Mouse (Mus musculus) hematopoietic stem cell, adult 5-6 weeks (primary cell): Measurements from ENCODE around the gene Olfr671. TPM values are rescaled to one million over a fixed set of nuclear protein-coding genes. Genes with fewer than 3 reads are reported as not detected.
"Not testable (repeated sequence)": the region's sequence is repeated elsewhere in the genome, so short reads cannot be mapped to it uniquely, and the experiment has no call there.

Source experiments
- ATAC-seq, 2 experiments: fragments of 125-278 bp in 1 of 2; replicated peaks in 1 of 2; 2 replicates each; pipeline ENCODE4 v1.8.0; 2016 to 2017; ENCODE audit warnings: inconsistent platforms in 2 of 2, mild to moderate bottlenecking in 2 of 2, moderate number of reproducible peaks in 2 of 2, low read depth in 1 of 2, moderate TSS enrichment in 1 of 2; ENCODE audit not compliant: low FRiP score in 2 of 2, poor library complexity in 2 of 2, severe bottlenecking in 2 of 2, insufficient read depth in 1 of 2, low TSS enrichment in 1 of 2
- total RNA-seq: library from RNA; stranded (forward); fragments of 172-1452, 232-1000 nt; gene quantifications from 2 replicates; pipeline ENCODE4 v1.2.3, GENCODE M21; 2017

The Olfr671 gene
- total RNA-seq: not detected in 2 replicates

DNA sequence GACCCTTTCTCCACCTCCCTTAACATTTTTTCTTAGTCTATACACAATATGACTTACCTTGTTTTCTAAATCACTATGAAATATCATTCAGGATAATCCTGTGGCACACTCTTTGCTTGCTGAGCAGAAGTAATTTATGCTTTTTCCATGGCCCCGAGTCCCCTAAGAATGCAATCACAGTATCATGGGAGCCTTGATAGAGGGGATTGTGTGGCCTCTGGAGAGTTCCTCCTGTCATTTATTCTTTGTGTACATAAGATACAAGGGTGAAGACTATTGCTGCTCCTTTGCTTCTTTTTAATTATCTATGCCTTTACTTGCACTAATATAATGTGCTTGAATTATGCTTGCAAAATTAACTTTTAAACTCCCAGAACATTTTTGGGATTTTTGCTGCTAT, at the start of gene Olfr671:
Gene Olfr671 (minus strand): TSS at position 101 of the 400 bp plus-strand sequence.
- no peak for ATAC-seq

DNA sequence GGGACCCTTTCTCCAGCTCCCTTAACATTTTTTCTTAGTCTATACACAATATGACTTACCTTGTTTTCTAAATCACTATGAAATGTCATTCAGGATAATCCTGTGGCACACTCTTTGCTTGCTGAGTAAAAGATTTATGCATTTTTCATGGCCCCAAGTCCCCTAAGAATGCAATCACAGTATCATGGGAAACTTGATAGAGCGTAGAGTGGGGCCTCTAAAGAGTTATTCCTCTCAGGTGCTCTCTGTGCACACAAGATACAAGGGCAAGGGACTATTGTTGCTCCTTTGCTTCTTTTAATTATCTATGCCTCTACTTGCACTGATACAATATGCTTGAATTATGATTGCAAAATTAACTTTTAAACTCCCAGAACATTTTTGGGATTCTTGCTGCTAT, 49.4 kb upstream of the Olfr671 start, which contains the start of gene Olfr675:
Gene Olfr675 (minus strand): TSS at position 101 of the 400 bp plus-strand sequence.
- ATAC-seq: no peak

DNA sequence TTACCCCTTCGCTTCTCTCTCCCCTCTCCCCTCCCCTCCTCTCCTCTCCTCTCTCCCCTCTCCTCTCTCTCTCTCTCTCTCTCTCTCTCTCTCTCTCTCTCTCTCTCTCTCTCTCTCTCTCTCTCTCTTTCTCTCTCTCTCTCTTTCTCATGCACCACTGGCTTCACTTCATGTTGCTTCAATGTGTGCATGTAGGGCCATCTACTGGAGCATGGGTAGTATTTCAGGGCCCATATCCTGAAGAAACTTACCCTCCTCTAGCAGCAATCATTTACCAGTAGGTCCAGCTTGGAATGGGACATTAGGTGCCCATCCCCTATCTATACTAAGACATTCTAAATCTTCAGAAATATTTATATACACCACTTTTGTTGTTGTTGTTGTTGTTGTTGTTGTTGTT, 43.6 kb upstream of the Olfr671 start:
- ATAC-seq: no peak

DNA sequence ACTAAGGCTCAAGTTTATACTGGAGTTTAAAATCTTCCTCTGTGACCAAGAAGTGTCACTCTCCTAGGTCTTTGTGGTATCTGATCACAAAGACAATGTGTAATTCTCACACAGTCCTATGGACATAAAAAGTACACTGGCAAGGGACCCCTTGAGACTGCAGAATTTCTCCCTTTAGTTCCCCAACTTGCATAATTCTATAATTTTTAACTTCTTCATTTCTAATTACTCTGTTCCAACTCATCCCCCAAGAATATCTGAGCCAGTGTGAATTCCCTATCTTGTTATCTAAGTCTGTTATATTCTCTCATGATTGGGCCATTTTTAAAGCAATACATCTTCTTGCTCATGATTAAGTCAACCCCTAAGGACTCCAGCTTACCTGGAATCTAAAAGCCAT, 23.0 kb upstream of the Olfr671 start, which contains the start of gene Olfr672:
Gene Olfr672 (minus strand): TSS at position 101 of the 400 bp plus-strand sequence.
- no peak for ATAC-seq

DNA sequence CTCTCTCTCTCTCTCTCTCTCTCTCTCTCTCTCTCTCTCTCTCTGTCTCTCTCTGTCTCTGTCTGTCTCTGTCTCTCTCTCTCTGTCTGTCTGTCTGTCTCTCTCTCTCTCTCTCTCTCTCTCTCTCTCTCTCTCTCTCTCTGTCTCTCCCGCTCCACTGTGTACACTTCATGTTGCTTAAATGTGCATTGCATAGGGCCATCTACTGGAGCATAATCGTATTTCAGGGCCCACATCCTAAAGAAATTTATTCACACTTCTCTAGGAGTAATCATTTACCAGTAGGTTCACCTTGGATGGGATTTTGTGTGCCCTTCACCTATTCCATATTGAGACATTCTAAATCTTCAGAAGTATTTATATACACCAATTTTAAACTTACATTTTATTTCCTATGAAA, 6.4 kb downstream of the Olfr671 start:
- ATAC-seq: not testable (repeated sequence)

DNA sequence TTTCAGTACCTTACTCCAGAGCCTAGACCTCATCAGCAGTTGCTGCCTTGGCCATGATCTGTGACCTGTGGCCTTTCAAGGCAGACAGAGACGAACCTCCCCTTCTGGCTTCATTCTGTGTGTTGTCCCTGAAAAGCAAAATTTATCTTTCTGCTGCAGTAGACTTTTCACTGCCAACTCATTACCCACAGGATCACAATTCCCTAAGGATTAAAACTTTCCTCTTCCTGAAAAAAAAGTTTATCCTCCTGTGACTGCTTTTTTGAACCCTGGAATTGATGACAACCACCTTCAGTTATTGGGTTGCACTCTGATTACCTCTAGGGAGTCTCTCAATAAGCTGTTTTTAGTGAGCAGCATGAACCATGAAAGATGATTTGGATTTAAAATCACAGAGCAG, 16.4 kb downstream of the Olfr671 start, which contains the start of gene Olfr670:
Gene Olfr670 (minus strand): TSS at position 101 of the 400 bp plus-strand sequence.
- ATAC-seq: no peak

DNA sequence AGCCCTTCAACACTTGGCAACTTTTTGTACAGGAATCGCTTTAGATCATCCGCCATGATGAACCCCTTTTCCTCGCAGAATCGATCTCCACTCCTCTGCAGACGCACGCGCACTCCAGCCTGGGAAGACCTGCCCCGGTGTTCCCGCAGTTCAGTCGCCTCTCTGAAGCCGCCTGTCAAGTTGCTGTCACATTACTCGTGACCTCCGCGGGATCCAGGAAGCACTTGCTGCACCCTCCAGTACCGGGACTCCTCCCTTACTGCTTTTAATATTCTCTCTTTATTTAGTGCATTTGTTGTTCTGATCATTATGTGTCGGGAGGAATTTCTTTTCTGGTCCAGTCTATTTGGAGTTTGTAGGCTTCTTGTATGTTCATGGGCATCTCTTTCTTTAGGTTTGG, 28.7 kb downstream of the Olfr671 start:
- ATAC-seq: peak; percentile 59 to 69; a peak in 1 of 4 replicates

DNA sequence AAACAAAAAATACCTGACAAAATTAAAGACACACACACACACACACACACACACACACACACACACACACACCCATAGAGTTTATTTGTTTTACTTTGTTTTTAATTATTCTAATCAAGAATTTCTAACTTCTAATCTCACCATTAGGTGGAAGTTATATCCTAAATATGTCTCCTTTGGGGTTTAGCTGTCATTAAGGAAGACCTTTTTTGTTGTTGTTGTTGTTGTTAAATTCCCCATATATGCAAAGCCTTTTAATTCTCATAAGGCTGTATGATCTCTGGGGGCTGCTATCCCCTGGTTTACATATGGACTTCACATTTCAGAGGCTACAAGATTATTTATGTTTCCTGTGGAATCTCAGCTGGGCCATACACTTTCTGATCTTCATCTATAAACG, 45.0 kb downstream of the Olfr671 start, which contains the start of gene Olfr669:
Gene Olfr669 (plus strand): TSS at position 301 of the 400 bp plus-strand sequence.
- ATAC-seq: no peak

DNA sequence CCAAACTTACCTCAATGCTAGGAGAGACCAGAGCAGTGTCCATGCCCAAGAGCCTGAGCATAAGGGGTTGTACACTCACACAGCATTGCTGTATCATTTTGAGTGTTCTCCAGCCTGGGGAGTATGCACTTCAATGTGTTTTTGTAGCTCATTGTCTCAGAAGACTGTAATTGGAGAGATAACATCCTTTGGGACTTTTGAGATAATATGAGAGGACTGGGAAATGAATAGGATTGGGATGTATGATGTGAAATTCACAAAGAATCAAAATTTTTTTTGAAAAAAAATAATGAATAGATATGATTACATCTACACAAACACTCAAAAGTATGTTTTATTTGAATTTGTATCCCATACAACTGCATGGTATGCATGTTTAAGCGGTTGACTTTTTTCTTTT, 51.0 kb downstream of the Olfr671 start, which contains the start of gene Olfr668:
Gene Olfr668 (minus strand): TSS at position 101 of the 400 bp plus-strand sequence.
- no peak for ATAC-seq

Other genes starting within 250 kb of the Olfr671 start
- gene Usp17le, start 201.7 kb downstream of the Olfr671 start, total RNA-seq: not detected in 2 replicates
- not detected in 2 replicates for gene Usp17lb, start 136.5 kb downstream of the Olfr671 start, total RNA-seq
- gene Usp17la, start 122.1 kb downstream of the Olfr671 start, total RNA-seq: not detected in 2 replicates
- gene Olfr665, start 101.1 kb downstream of the Olfr671 start, total RNA-seq: not detected in 2 replicates
- not detected in 2 replicates for gene Olfr666, start 83.2 kb downstream of the Olfr671 start, total RNA-seq
- gene Olfr667, start 57.6 kb downstream of the Olfr671 start, total RNA-seq: not detected in 2 replicates
- gene Olfr668, start 51.1 kb downstream of the Olfr671 start, total RNA-seq: not detected in 2 replicates
- not detected in 2 replicates for gene Olfr669, start 44.9 kb downstream of the Olfr671 start, total RNA-seq
- gene Olfr670, start 16.5 kb downstream of the Olfr671 start, total RNA-seq: not detected in 2 replicates
- gene Olfr672, start 22.9 kb upstream of the Olfr671 start, total RNA-seq: not detected in 2 replicates
- not detected in 2 replicates for gene Olfr675, start 49.3 kb upstream of the Olfr671 start, total RNA-seq
- gene Olfr676, start 53.6 kb upstream of the Olfr671 start, total RNA-seq: not detected in 2 replicates
- not detected in 2 replicates for gene Olfr677, start 72.2 kb upstream of the Olfr671 start, total RNA-seq
- gene Olfr678, start 85.3 kb upstream of the Olfr671 start, total RNA-seq: not detected in 2 replicates
- not detected in 2 replicates for gene Olfr679, start 102.1 kb upstream of the Olfr671 start, total RNA-seq
- gene Olfr680-ps1, start 113.7 kb upstream of the Olfr671 start, total RNA-seq: not detected in 2 replicates
- not detected in 2 replicates for gene Olfr681, start 137.7 kb upstream of the Olfr671 start, total RNA-seq
- not detected in 2 replicates for gene Olfr683, start 167.9 kb upstream of the Olfr671 start, total RNA-seq
- gene Olfr684, start 184.5 kb upstream of the Olfr671 start, total RNA-seq: not detected in 2 replicates
- not detected in 2 replicates for gene Olfr685, start 206.9 kb upstream of the Olfr671 start, total RNA-seq
- gene Olfr686, start 228.4 kb upstream of the Olfr671 start, total RNA-seq: not detected in 2 replicates